Mouse (Mus musculus): ENCODE results near the gene 2610021A01Rik. TPM values are rescaled to one million over a fixed set of nuclear protein-coding genes. Genes with fewer than 3 reads are reported as not detected.
"Not testable (repeated sequence)": the region's sequence is repeated elsewhere in the genome, so short reads cannot be mapped to it uniquely, and the experiment has no call there.

Gene 2610021A01Rik
- 10 to 100 TPM; 28.7 to 30.7 TPM for total RNA-seq (2021)

- intact Hi-C loops (cut with DNase I): no loop called here
- DNase-seq: peak; percentile 92
Observed at GRCm38 (mm10) chr7:41599034-41599813, at the start of gene 2610021A01Rik. TSS of gene 2610021A01Rik (plus strand) at chr7:41599230.

DNA sequence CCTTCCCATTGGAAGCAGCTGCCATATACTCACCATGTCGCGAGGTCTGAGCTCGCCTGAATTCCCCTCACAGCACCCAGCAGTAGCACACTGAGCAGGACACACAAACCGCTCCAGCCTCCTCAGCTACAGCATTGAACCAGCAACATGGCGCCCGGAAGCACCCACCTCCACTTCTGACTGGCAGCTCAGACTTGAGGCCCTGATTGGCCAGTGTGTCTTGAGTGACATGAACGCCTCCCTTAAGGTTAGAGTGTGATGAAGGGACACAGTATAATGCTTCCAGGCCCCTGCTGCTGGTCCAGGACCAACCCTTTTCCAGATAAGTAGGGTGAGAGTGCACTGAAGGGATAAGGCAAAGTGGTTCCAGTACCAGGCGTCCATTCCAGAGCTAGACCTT, 38.3 kb upstream of the 2610021A01Rik start:
- no peak for DNase-seq
- intact Hi-C loops (cut with DNase I): no loop called here

- intact Hi-C loops (cut with DNase I); DNase-seq: not testable (repeated sequence)
Observed at GRCm38 (mm10) chr7:41573562-41573961, 25.5 kb upstream of the 2610021A01Rik start, which contains the start of gene Gm6871. TSS of gene Gm6871 (minus strand) at chr7:41573662.

DNA sequence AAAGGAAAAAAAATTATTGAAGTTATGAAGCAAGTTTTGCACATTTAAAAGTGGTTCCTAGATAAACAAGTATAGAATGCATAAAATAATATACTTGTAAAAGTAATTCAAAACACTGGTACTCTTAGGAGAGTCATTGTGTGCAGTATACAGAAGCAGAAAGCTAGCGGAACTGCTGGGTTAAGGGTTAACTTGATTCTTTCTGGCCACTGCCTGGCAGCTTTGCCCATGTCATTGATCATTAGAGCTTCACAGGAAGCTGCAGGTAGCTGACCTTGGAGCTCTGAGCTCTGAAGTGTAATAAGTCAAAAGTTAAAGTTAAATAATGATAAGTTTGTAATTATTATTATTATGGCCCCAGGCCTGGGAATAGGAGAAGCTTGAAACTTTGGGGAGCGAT, 21.1 kb upstream of the 2610021A01Rik start:
- intact Hi-C loops (cut with DNase I): no loop called here
- DNase-seq: no peak

- no peak for DNase-seq
- intact Hi-C loops (cut with DNase I): no loop called here
Observed at GRCm38 (mm10) chr7:41582028-41582427, 17.0 kb upstream of the 2610021A01Rik start.

DNA sequence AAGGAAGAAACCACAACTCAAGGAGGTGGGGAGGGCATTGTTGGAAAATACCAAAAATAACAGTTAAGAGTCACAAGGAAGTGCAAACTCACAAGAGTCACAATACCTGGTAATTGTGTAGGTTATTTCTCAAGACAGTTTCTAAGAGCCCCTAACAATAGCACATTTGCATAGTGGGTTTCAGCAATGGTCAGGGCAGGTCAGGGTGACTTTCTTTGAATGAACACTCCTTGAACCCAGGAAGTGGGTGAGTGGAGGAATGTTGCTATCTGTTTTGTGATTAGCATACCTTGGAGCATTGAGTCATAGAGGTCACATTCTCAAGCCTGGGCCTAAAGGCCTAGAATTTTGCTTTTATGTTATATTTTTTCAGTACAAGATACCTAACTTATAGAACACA, 11.2 kb upstream of the 2610021A01Rik start:
- intact Hi-C loops (cut with DNase I): not testable (repeated sequence)

GRCm38 (mm10) chr7:41598615-41599014, 415 bp upstream of the 2610021A01Rik start:
- no peak for DNase-seq
- intact Hi-C loops (cut with DNase I): no loop called here

More for the DNA sequence above, 11.2 kb upstream of the 2610021A01Rik start:
- not testable (repeated sequence) for DNase-seq

DNA sequence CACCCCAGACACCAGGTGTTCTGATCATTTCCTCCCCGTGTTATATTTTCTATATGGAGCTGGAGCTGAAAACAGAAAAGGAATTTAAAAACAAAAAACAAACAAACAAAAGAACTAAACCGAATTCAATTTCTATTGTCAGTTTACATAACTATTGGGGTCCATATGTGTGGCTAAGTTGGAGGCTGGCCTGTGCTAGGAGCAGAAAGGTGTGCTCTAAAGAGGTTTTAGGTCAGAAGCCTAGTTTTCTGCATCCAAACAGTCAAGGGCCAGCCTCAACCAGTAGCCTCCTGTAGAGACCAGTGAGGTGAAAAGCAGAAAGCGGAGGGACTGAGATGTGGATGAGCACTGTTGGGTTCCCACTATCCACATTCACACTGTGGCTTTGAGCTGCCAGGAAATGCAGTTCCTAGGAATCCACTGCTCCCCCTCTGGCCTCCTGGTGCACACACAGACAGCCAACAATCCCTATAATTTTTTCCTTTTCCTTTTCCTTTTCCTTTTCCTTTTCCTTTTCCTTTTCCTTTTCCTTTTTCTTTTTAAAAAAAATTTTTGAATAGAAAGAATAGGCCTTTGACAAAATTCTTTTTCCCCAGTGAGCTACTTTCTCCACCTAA, 1.0 kb downstream of the 2610021A01Rik start:
- intact Hi-C loops (cut with DNase I): loop anchor here (10.0 kb wide), 1 partner anchor 895 kb away; no protein-coding TSS in a partner anchor
- DNase-seq: no peak

GRCm38 (mm10) chr7:41611654-41612053, 12.6 kb downstream of the 2610021A01Rik start:
- intact Hi-C loops (cut with DNase I): no loop called here

GRCm38 (mm10) chr7:41616241-41616640, 17.2 kb downstream of the 2610021A01Rik start:
- intact Hi-C loops (cut with DNase I); DNase-seq: not testable (repeated sequence)

More at GRCm38 (mm10) chr7:41611654-41612053, 12.6 kb downstream of the 2610021A01Rik start:
- DNase-seq: no peak

DNA sequence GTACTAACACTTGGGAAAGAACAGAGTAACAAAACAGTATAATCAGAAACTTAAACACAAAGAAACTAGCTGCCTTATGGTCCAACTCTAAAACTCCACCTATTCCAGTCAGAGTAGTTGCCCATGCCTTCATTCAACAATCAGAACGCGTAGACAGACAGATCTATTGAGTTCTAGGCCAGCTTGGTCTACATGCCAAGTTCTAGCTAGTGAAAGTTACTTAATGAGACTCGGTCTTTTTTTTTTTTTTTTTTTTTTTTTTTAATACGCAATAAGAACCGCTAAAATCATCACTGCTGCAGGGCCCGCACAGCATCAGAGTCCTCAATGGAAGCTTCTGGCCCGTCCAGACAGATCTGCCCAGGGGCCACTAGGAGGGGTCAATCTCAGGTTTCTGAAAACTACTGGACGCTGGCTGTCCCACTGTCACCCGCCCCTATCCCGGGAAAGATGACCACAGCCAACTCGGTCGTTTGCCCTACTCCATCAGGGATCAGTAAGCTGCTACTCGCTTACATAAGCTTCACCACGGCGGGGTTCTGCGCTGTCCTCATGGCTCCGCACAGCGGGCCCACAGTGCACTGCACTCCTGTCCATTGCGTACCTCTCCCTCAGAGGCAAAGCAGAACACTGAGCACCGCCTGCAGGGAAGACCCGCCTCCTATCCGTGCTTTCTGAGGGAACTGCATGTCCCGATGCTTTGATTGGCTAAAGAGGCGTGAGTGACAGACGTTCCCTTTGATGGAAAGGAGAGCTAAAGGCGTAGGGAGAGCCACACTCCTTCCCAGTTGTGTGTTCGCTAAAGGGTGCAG, 33.6 kb downstream of the 2610021A01Rik start, which contains the start of gene Zfp788:
Gene Zfp788, plus strand, starts transcription at position 795 of the 812 bp plus-strand sequence.
- DNase-seq: peak; percentile 93
- intact Hi-C loops (cut with DNase I): loop anchor here (10.0 kb wide), 1 partner anchor 1918 kb away; no protein-coding TSS in a partner anchor

DNA sequence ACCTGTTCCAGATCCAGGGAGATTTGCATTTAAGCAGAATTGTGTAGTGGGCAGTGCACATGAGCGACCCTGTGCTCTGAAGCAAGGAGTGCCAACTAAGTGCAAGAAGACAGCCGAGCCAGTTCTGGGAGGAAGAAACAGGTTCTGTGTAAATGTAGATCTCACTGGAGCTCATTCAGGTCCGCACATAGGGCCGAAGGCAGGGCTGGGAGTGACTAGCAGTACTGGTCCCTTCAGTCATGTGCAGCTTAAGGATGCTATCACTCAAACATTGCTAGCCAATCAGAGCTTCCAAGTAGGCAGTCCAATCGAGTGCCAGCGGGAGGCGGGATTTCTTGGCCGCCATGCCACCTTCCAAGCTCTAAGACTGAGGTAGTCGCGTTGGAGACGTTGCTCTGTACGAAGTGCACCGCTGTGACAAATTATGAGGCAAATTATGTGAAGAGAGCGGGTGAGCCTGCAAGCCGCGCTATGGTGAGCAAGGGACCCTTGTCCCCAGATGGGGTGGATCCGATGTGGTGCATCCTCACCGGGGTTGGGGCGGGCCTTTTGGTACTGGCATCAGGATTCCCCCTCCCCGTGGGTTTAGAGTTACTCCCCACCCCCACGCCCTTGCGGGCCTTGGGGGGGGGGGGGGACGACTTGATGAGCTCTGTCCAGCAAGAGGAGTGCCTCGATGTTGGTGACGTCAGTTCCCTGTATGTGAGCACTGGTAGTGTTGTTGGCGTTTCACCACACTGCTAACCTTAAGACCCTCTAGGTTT, 34.4 kb downstream of the 2610021A01Rik start:
- intact Hi-C loops (cut with DNase I): loop anchor here (10.0 kb wide), 1 partner anchor 1919 kb away; no protein-coding TSS in a partner anchor
- peak; percentile 95 for DNase-seq

- intact Hi-C loops (cut with DNase I); DNase-seq: not testable (repeated sequence)
Observed at GRCm38 (mm10) chr7:41674326-41674725, 75.3 kb downstream of the 2610021A01Rik start.

Other genes with a start within 250 kb of the 2610021A01Rik start
- 1 to 10 TPM; 7.0 to 7.9 TPM for gene AI987944, start 205.9 kb upstream of the 2610021A01Rik start, total RNA-seq (2021)
- gene Vmn2r57, start 150.5 kb upstream of the 2610021A01Rik start, total RNA-seq (2021): under 1 TPM; 0.24 to 0.30 TPM
- gene Gm20449, start 99.8 kb upstream of the 2610021A01Rik start, total RNA-seq (2021): under 1 TPM; 0.12 to 0.32 TPM
- 1 to 10 TPM; 8.3 to 8.8 TPM for gene AW146154, start 99.3 kb upstream of the 2610021A01Rik start, total RNA-seq (2021)
- not detected for gene Gm6871, start 25.6 kb upstream of the 2610021A01Rik start, total RNA-seq (2021)
- gene Zfp788, start 34.0 kb downstream of the 2610021A01Rik start, total RNA-seq (2021): 10 to 100 TPM; 32.1 to 35.0 TPM